16 mouse cellular contexts compared by ENCODE assay signal in genomic region chr11:119741401-119741800, GRCm38 (mm10).
"Had no signal": no experiment of that assay in that cellular context is flagged by ENCODE, and none has a peak within 500 bp of the region (broad histone marks: within the 10 kb centered on the region; RNA-seq: fewer than 3 reads in every experiment).

No protein-coding gene starts in this region.

- H3K4me1 ChIP-seq: stomach, embryonic 15.5 days had no signal

- H3K4me3 ChIP-seq: limb, embryonic 10.5 days; limb, embryonic 13.5 days; megakaryocyte, embryonic 14.5 days; midbrain, embryonic 10.5 days; midbrain, embryonic 13.5 days; myocyte; neural tube, embryonic 13.5 days; stomach, embryonic 15.5 days had no signal

- DNase-seq: liver, postnatal 0 days; lung, embryonic 14.5 days; lung, postnatal 36 days; retina, postnatal 1 day; right cerebral cortex, postnatal 25 days; spleen, adult 18-20 months; thymus, postnatal 25 days had no signal

- H3K27ac ChIP-seq: limb, embryonic 10.5 days; limb, embryonic 13.5 days; liver, embryonic 14.5 days; midbrain, embryonic 10.5 days; midbrain, embryonic 13.5 days; neural tube, embryonic 13.5 days; stomach, embryonic 15.5 days had no signal

- H3K36me3 ChIP-seq: limb, embryonic 13.5 days; midbrain, embryonic 13.5 days; neural tube, embryonic 13.5 days; stomach, embryonic 15.5 days had no signal

- H3K27me3 ChIP-seq: megakaryocyte, embryonic 14.5 days; midbrain, embryonic 13.5 days; neural tube, embryonic 13.5 days; stomach, embryonic 15.5 days had no signal
